Mouse (Mus musculus) A20 (cell line): ENCODE results near the gene Gm12355.
"Not testable (repeated sequence)": the region's sequence is repeated elsewhere in the genome, so short reads cannot be mapped to it uniquely, and the experiment has no call there.

Experiments used
- DNase-seq: peaks from one replicate; pipeline ENCODE4 v3.0.0-alpha.2; 2011; ENCODE audit warnings: low read depth, low spot score

Gene Gm12355

DNA sequence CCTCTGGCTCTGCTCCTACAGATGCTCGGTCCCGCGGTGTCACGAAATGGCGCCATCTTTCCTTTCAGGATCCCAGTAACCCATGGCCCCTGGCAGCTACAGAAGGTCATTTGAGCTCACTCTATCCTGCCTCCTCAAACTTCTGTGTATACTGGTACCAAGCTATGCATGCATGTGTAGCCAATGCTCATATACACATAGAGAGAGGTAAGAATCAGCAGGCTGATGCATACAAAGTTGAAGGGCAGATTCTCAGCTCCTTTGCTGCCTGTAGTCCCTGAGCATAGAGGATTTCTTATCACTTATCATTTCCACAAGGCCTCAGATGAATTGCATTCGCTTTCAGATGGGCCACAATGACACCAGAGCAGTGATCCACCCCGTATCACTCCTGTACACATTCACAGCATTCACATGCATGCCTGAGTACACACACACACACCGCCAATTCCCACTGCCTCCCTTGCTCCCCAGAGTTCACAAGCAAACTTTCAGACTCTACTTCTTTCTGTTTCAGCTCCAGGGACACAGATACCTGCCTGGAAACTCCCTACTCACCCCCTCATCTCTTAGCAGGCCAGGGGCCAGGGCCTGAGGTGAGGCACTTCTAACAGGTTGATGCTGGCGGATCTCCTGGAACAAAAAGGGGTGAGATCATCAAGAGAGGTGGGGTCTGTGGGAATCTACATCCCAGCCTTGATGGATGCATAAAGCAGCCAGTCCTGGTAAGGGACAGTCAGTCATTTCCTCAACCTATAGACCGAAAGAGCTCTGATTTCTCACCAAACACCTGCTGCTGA lies at the start of gene Gm12355, which contains the start of gene Gsdma3:
Gene Gm12355, minus strand, starts transcription at position 51 of the 800 bp plus-strand sequence.
Gene Gsdma3, plus strand, starts transcription at position 750 of the 800 bp plus-strand sequence.
- DNase-seq, result no peak

DNA sequence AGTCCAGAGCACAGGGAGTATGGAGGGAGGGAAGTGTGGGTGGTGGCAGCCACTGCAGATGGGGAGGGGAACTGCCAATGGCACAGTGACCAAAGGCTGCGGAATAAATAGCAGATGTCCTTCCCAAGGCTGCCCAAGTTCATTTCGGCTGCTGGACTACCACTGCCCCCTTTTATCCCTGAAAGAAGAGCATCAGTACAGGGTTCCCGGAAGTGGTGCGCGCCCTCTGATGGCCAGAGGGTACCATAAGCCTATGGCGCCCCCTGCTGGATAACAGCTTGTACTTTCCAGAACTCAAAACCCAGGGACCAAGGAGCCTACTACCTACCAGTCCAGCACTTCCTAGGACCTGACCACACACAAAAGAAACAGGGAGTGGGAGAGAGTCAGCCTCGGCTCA lies 47.7 kb upstream of the Gm12355 start:
- DNase-seq, result peak; percentile 74

DNA sequence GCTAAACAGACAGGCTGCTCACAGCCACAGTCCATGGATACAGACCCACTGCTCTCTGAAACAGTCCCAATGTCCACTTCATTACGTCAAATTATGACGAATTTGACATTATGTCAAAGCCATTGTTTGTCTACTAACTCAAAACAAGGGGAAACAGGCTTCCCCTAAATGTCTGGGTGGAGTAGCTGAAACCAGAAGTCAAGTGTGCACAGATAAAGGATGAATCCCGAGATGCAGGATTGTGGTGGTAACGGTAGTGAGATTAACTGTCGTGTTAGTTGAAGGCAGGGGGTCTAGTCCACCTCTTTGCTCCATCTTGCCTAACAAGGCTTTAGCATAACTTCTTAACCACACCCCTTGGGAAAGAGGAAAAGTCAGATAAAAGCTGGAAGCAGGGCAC lies 47.0 kb upstream of the Gm12355 start:
- DNase-seq, result no peak

DNA sequence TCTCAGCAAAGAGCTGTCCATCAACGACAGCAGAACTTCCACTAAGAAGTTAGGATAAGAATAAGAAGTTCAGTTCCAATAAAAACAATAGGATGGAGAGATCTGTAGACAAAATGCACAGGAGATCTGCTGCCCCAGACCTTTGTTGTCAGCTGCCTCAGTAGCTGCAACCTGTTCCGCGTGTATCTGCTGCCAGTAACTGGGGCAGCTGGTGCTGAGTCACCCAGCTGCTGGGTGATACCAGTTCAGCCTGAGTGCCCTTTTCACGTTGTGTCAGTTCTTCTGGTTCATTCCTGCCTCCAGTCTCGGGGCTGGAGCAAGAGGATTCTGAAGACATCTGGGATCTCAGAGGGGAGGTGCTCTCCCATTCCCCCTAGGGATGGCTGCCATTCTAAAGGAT lies 46.4 kb upstream of the Gm12355 start:
- DNase-seq, result no peak

DNA sequence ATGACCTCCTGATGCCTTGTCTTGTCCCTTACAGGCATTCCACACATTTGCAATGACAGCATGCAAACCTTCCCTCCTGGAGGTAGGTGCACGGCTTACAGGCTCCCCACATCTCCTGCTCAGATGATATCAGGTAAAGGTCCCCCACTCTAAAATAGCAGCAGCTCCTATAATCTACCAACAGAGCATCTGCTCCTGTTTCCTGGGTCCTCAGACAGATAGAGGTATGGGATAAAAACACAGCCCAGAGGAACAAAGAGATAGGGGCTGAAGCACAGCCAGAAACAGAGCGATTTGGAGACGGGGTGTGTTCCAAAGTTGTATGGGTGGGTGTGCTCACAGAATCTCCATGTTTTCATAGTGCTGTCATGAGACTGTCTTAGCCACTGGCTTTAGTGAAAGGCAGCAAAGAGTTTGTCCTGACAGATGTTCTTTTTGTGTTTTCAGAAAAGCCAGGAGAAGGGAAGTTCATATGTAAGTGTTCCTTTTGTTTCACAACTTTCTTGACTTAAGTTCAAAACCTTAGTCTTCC lies 45.9 kb upstream of the Gm12355 start:
- DNase-seq, result no peak

DNA sequence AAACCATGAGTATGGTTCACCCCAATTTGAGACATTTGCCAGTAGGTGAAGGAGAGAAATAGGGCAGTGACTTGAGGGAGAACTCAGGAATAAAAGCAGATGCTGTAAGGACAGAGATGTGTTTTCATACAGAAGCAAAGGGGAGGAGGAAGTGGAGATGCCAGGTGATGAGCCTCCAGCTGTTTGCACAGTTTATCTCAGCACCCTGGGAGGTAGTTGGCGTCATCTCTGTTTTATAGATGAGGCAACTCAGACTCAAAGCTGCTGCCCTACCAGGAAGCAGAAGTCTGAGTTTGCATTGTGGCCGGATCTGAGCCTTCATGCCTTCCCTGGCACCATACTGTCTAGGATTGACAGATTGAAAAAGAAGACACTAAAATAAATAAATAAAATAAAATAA lies 43.5 kb upstream of the Gm12355 start:
- peak; percentile 31 for DNase-seq

DNA sequence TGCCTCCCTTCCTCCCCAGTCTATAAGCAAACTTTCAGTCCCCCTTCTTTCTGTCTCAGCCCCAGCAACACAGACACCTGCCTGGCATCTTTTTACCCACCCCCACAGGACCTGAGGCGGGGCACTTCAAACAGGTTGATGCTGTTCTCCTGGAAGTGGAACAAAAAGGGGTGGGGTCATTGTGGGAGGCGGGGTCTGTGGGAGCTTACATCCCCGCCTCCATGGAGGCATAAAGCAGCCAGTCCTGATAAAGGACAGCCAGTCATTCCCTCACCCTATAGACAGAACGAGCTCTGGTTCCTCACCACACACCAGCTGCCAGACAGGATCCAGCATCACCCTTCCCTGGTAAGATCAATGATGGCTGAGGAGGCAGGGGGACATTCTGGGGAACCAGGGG lies 38.6 kb upstream of the Gm12355 start, which contains the start of gene Gsdma:
Gene Gsdma, plus strand, starts transcription at position 261 of the 400 bp plus-strand sequence.
- no peak for DNase-seq

DNA sequence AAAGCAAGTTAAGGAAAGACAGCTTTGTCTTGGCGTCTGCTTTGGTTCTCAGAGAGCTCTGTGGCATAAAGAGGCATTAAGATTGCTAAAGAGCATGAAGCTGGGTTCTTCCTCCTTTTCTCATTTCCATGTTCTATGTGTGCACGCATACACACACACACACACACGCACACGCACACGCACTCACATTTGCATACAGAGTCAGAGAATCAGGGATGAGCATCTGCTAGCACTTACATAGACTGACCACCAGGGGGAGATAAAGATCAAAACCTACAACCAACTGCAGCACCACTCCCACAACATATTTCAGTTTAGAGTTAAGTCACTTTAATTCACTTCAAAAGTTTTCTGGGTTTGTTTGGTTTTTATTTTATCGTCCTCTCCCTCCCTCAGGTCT lies 35.1 kb upstream of the Gm12355 start:
- peak; percentile 79 for DNase-seq

DNA sequence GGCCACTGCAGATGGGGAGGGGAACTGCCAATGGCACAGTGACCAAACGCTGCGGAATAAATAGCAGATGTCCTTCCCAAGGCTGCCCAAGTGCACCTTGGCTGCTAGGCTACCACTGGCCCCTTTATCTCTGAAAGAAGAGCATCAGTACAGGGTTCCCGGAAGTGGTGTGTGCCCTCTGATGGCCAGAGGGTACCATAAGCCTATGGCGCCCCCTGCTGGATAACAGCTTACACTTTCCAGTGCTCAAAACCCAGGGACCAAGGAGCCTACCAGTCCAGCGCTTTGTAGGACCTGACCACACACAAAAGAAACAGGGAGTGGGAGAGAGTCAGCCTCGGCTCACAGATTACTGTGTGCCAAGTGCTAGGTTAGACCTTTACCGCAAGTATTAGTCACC lies 29.6 kb upstream of the Gm12355 start:
- peak; percentile 80 for DNase-seq

DNA sequence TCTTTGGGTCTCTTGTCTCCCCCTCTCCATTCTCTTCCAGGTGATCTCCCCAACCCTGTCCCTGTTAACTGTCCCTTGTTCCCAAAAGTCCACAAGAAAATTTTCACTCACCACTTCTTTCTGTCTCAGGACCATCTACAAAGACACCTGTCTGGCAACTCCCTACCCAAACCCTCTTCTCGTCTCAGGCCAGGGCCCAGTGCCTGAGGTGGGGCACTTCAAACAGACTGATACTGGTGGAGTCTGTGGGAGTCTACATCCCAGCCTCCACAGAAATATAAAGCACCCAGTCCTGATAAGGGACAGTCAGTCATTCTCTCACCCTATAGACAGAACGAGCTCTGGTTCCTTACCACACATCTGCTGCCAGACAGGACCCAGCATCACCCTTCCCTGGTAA lies 21.0 kb upstream of the Gm12355 start, which contains the start of gene Gsdma2:
Gene Gsdma2, plus strand, starts transcription at position 301 of the 400 bp plus-strand sequence.
- no peak for DNase-seq

DNA sequence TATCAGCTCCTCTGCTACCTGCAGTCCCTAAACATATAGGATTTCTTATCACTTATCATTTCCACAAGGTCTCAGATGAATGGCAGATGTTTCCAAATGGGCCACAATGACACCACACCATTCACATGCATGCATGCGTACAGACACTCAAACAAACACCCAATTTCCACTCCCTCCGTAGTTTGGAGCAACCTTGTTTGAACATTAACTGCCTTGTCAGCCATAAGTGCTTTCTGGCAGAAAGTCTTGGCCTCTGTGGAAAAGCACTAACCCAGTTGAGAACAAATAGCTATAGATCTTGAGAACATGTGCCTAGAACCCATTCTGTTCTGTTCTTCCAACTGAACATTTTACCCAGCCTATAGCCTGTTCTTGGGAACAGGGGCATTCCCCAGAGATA lies 20.5 kb upstream of the Gm12355 start:
- DNase-seq, result no peak

DNA sequence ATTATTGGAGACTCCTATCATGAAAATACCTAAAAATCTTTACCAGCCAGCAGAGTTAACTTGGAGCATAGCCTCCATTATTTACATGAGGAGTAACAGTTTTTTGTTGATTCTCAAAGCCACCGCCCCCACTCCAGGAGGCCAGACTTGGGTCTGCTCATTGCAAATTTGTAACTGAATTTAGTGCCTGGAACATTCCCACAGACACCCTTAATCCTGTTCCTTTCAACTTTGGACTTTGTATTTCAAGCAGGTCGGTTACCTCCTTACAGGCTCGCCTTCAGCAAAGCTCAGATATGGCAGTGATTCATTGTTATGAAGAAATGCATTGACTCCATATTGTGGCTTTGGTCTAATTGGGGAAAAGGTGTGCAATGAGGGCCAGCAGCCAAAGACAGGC lies 19.3 kb upstream of the Gm12355 start:
- no peak for DNase-seq

DNA sequence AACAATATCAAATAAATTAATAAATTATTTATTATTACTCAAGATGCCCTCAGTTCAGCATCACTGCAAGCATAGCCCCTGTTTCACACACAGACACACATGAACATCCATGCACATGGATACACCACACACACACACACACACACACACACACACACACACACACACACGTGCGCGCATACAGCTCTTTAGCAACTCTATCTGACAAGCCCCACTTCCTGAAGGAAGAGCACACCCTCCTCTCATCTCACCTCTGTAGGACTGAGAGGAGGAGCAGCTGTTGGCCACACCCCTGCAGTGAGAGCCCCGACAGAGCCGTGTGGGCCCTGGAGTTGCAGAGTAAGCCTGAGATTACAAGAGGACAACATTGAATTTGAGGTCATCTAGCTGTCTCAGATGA lies 14.6 kb upstream of the Gm12355 start:
- DNase-seq, result no peak

DNA sequence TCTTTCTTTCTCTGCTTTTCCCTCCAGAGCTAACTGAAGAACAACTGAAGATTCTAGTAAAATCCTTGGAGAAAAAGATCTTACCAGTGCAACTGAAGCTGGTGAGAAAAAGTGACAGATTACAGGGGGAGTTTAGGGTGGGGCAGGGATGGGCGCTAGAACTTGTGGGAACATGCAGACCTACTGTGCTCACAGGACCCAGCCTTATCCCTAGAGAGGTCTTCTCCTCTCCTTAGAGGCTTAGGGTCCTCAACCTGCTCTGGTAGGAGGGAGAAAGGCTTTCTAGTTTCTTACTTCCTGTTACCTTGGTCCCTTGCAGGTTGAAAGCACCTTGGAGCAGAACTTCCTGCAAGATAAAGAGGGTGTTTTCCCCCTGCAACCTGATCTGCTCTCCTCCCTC lies 12.0 kb upstream of the Gm12355 start:
- no peak for DNase-seq

DNA sequence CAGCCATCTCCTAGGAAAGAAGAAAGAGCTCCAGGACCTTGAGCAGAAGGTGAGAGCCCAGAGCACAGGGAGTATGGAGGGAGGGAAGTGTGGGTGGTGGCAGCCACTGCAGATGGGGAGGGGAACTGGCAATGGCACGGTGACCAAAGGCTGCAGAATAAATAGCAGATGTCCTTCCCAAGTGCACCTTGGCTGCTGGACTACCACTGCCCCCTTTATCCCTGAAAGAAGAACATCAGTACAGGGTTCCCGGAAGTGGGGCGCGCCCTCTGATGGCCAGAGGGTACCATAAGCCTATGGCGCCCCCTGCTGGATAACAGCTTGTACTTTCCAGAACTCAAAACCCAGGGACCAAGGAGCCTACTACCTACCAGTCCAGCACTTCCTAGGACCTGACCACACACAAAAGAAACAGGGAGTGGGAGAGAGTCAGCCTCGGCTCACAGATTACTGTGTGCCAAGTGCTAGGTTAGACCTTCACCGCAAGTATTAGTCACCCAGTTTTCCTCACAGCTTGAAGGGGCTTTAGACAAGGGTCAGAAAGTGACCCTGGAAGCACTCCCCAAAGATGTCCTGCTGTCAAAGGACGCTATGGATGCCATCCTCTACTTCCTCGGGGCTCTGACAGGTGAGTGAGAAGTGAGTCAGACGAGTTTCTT lies 10.0 kb upstream of the Gm12355 start:
- DNase-seq, result peak; percentile 69

DNA sequence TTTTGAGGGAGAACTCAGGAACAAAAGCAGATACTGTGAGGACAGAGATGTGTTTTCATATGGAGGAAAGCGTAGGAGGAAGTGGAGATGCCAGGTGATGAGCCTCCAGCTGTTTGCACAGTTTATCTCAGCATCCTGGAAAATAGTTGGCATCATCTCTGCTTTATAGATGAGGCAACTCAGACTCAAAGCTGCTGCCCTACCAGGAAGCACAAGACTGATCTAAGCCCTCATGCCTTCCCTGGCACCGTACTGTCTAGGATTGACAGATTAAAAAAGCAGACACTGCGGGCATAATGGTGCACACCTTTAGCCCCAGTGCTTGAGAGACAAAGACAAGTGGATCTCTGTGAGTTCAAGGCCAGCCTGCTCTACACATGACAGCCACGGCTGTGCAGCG lies 5.2 kb upstream of the Gm12355 start:
- DNase-seq, result no peak

DNA sequence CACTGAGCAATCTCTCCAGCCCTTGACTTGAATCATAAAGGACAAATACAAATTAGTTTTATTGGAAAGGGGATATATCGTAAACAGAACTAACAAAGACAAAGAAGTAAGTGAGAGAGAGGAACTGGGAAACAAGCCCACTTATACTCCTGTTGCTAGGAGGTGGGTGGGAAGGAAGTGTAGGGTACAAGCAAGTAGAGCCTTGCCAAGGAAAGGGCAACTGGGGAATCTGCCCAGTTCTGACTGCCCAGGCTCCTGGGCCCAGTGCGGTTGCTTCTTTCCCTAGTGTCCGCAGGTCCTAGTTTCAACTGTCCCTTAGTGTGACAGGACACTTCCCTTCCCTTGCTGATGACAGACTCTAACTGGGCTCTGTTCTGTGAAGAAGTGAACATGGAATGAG lies 3.2 kb upstream of the Gm12355 start:
- no peak for DNase-seq

DNA sequence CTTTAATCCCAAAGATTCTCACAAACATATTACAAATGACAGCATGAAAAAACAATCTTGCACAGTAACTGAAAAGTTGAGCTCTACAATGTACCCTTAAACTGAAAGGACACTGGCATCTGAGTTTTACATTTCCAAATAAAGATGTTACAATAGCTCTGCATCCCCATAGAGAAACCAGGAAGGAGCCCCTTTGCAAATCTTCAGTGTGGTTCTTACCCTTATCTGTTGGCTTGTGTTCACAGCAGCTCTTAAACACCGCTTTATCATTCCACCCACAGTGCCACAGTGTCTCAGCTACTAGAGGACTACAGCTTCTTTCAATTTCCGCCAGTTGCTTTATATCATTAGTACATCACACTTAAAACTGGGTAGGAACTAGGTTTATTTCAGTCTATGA lies 1.1 kb downstream of the Gm12355 start:
- DNase-seq, result not testable (repeated sequence)

DNA sequence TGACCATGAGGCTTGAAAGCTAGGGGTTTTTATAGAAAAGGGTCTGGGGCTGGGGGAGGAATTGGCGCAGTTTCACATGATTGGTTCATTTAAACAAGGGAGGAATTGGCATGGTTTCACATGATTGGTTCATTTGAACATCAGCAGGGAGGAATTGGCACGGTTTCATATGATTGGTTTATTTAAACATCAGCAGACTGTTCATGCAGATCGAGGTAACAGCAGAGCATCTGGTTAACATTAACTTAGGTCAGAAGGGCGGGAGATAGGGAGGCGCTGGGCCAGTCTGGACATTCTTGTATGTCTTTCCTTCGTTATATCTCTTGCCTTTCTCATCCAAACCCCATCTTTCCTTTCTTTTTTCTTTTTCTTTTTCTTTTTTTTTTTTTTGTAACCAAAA lies 1.5 kb downstream of the Gm12355 start:
- not testable (repeated sequence) for DNase-seq

DNA sequence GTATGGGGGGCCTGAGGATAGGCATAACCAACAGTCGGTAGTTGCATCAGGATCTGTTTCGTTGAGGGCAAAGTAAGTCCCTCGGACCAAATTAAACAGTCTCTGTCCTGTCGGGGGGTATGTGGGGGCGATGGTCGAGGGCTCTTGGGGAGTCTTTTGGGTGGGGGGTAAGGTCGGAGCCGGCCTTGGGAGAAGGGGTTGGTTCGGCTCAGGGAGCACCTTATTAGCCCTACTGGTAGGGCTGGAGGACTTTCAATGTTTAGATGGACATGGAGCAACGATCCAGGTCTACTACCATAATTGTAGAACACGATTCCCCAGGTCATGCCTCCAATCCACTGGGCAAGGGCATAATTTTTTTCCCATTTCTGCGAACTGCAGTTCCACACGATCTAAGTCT lies 4.7 kb downstream of the Gm12355 start:
- DNase-seq, result no peak

DNA sequence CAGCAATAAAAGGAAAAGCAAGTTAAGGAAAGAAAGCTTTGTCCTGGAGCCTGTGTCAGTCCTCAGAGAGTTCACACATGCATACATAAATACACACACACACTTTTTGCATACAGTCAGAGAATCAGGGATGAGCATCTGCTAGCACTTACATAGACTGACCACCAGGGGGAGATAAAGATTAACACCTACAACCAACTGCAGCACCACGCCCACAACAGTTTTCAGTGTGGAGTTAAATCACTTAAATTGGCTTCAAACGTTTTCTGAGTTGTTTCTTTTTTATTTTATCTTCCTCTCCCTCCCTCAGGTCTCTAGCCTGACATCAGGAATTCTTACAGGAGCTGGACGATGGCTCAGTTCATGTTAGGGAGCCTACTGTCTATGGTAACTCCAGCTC lies 18.7 kb downstream of the Gm12355 start:
- DNase-seq, result peak; percentile 65

DNA sequence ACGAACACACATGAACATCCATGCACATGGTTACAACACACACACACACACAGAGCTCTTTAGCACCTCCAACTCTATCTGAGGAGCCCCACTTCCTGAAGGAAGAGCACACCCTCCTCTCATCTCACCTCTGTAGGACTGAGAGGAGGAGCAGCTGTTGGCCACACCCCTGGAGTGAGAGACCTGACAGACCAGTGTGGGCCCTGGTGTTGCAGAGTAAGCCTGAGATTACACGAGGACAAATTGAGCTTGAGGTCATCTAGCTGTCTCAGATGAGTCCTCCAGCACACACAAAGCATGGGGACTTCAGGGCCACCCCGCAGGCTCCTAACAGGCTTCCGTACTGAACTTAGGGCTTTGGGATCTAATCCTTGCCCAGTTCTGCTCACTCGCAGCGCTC lies 20.6 kb downstream of the Gm12355 start:
- DNase-seq, result not testable (repeated sequence)

DNA sequence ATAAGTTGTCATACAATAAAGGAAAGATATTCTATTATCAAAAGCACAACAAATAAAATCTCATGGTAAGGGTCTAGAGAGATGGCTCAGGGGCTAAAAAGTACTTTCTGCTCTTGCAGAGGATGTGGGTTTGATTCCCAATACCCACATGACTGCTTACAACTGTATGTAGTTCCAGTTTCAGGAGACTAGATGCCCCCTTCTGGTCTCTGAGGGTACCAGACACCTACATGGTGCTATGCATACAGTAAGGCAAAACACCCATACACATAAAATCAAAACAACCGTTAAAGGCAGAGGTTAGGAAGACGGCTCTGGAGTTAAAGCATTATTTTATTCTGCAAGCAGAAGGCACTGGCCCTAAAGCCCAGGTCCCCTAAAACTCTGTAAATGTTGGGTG lies 21.5 kb downstream of the Gm12355 start:
- peak; percentile 53 for DNase-seq
